Mouse (Mus musculus): ENCODE data around the gene Glt8d2. TPM values are rescaled to one million over a fixed set of nuclear protein-coding genes. Genes with fewer than 3 reads are reported as not detected.

Glt8d2 gene
- polyA plus RNA-seq, 1 experiment from 2014 or later = 0.44 TPM

Other genes with a start within 250 kb of the Glt8d2 start
- gene Gm1553, start 198.0 kb downstream of the Glt8d2 start, polyA plus RNA-seq (2016; fragmentation: Nextera tagmentation; extraction: Ambion mirVana) = not detected in 2 replicates
- 55.1 and 58.8 TPM in 2 replicates for gene 1190007I07Rik, start 67.4 kb downstream of the Glt8d2 start, polyA plus RNA-seq (2016; fragmentation: Nextera tagmentation; extraction: Ambion mirVana)
- 74.1 and 79.9 TPM in 2 replicates for gene Tdg, start 60.8 kb downstream of the Glt8d2 start, polyA plus RNA-seq (2016; fragmentation: Nextera tagmentation; extraction: Ambion mirVana)
- 18.1 and 20.2 TPM in 2 replicates for gene Hcfc2, start 5.5 kb upstream of the Glt8d2 start, polyA plus RNA-seq (2016; fragmentation: Nextera tagmentation; extraction: Ambion mirVana)
- gene Nfyb, start 73.5 kb upstream of the Glt8d2 start, polyA plus RNA-seq (2016; fragmentation: Nextera tagmentation; extraction: Ambion mirVana) = 39.4 and 40.4 TPM in 2 replicates
- gene Txnrd1, start 143.3 kb upstream of the Glt8d2 start, polyA plus RNA-seq (2016; fragmentation: Nextera tagmentation; extraction: Ambion mirVana) = 106 and 108 TPM in 2 replicates
- gene Eid3, start 176.0 kb upstream of the Glt8d2 start, polyA plus RNA-seq (2016; fragmentation: Nextera tagmentation; extraction: Ambion mirVana) = 0.19 and 0.39 TPM in 2 replicates